ENCODE assay signal across 9 mouse cellular contexts in genomic region chr13:23521703-23522102, GRCm38 (mm10). TPM values are rescaled to one million over a fixed set of nuclear protein-coding genes. Genes with fewer than 3 reads are reported as not detected.
DNase-seq lines count a peak whose midpoint lies in the region; ATAC-seq and TF ChIP-seq lines count a peak whose summit lies in the region.
"Had no signal": no experiment of that assay in that cellular context is flagged by ENCODE, and none has a peak within 500 bp of the region (broad histone marks: within the 10 kb centered on the region; RNA-seq: fewer than 3 reads in every experiment).

No protein-coding gene starts in this region.

- H3K4me2 ChIP-seq in limb, embryonic 13.5 days (replicated peaks): peak overlapping the region; percentile 36
- H3K4me2 ChIP-seq in midbrain, embryonic 15.5 days: peak overlapping the region; percentile 28; the same call in 1 of the 2 replicates
- H3K4me2 ChIP-seq in stomach, embryonic 16.5 days (ENCODE audit: low read depth, low read length): peak overlapping the region; percentile 42

- no peak overlapping the region for H3K4me3 ChIP-seq in kidney, adult 2 months (ENCODE audit: insufficient read depth, low read depth, low read length)
- H3K4me3 ChIP-seq in limb, embryonic 13.5 days: no peak overlapping the region
- H3K4me3 ChIP-seq in midbrain, embryonic 15.5 days: 0 out of 2 replicates have a peak overlapping the region, but pooled peaks have one; percentile 0
- H3K4me3 ChIP-seq in stomach, embryonic 16.5 days (replicated peaks; ENCODE audit: low read length): 0 out of 2 replicates have a peak overlapping the region, but pooled peaks have one; percentile 5

- no peaks in the 10 kb centered on the region for H3K36me3 ChIP-seq in kidney, adult 2 months (ENCODE audit: control insufficient read depth, insufficient read depth, low read length)
- H3K36me3 ChIP-seq in limb, embryonic 13.5 days: no peaks in the 10 kb centered on the region
- H3K36me3 ChIP-seq in midbrain, embryonic 15.5 days (replicated peaks): no peaks in the 10 kb centered on the region
- H3K36me3 ChIP-seq in stomach, embryonic 16.5 days (ENCODE audit: control insufficient read depth, insufficient read depth, low read length): no peaks in the 10 kb centered on the region

- H3K27me3 ChIP-seq in kidney, adult 2 months (replicated peaks; ENCODE audit: control insufficient read depth, insufficient read depth, low read length): no peaks in the 10 kb centered on the region
- no peaks in the 10 kb centered on the region for H3K27me3 ChIP-seq in limb, embryonic 13.5 days
- no peaks in the 10 kb centered on the region for H3K27me3 ChIP-seq in midbrain, embryonic 15.5 days (replicated peaks)
- H3K27me3 ChIP-seq in stomach, embryonic 16.5 days (ENCODE audit: control insufficient read depth, insufficient read depth, low read length): no peaks in the 10 kb centered on the region

- no peaks in the 10 kb centered on the region for H3K9me3 ChIP-seq in limb, embryonic 13.5 days
- H3K9me3 ChIP-seq in midbrain, embryonic 15.5 days: no peaks in the 10 kb centered on the region
- no peaks in the 10 kb centered on the region for H3K9me3 ChIP-seq in stomach, embryonic 16.5 days (replicated peaks; ENCODE audit: control insufficient read depth, low read length)

- no peak; the same call in 1 of the 2 replicates for TF ChIP-seq CTCF in kidney, adult 2 months (conservative IDR thresholded peaks at IDR 0.05; ENCODE audit: insufficient read depth, insufficient read length, low read depth, low read length)

- peak; percentile 83 for DNase-seq in left cerebral cortex, adult 18-20 months (ENCODE audit: low spot score in 2 of 2)
- no peak for DNase-seq in left cerebral cortex, adult 11 months (ENCODE audit: low spot score)
- peak; percentile 86 for DNase-seq in embryo, embryonic 10 days (ENCODE audit: low spot score)
- peak; percentile 57 to 79 for DNase-seq in heart, adult 9 months (ENCODE audit: low spot score in 2 of 2)
- peak; percentile 88 for DNase-seq in kidney, adult 2 months

- H3K27ac ChIP-seq in kidney, adult 2 months (ENCODE audit: insufficient read depth, low read depth, low read length): no peak overlapping the region
- no peak overlapping the region for H3K27ac ChIP-seq in limb, embryonic 13.5 days
- H3K27ac ChIP-seq in midbrain, embryonic 15.5 days: no peak overlapping the region
- H3K27ac ChIP-seq in stomach, embryonic 16.5 days (ENCODE audit: low read length): no peak overlapping the region

- ATAC-seq in limb, embryonic 13.5 days (ENCODE audit: low FRiP score, low read depth): no peak
- no peak for ATAC-seq in midbrain, embryonic 15.5 days (replicated peaks)
- no peak for ATAC-seq in stomach, embryonic 16.5 days (ENCODE audit: insufficient read depth, low FRiP score)

- WGBS in kidney, adult 2 months: 4% methylated on average over 14 of the region's 14 CpGs
- WGBS in limb, embryonic 13.5 days: under 1% methylated on average over 14 of the region's 14 CpGs
- whole genome bisulfite sequencing in midbrain, embryonic 15.5 days: 1% methylated on average over 14 of the region's 14 CpGs
- 1% methylated on average over 14 of the region's 14 CpGs for WGBS in stomach, embryonic 16.5 days

- no peaks in the 10 kb centered on the region; the same call in 1 of the 2 replicates for H3K4me1 ChIP-seq in kidney, adult 2 months (ENCODE audit: control insufficient read depth, insufficient read depth, low read length)
- H3K4me1 ChIP-seq in limb, embryonic 13.5 days: 0 out of 2 replicates have a peak, but pooled peaks cover 4% of the 10 kb centered on the region
- H3K4me1 ChIP-seq in midbrain, embryonic 15.5 days: peaks cover 7% of the 10 kb centered on the region
- H3K4me1 ChIP-seq in stomach, embryonic 16.5 days (ENCODE audit: control insufficient read depth, insufficient read depth, low read length): peaks cover 4% of the 10 kb centered on the region; the same call in 1 of the 2 replicates

- H3K9ac ChIP-seq in limb, embryonic 13.5 days: no peak overlapping the region
- no peak overlapping the region for H3K9ac ChIP-seq in midbrain, embryonic 15.5 days
- no peak overlapping the region for H3K9ac ChIP-seq in stomach, embryonic 16.5 days (ENCODE audit: low read length)

- no peak for TF ChIP-seq POLR2A in kidney, adult 2 months (IDR thresholded peaks at IDR 0.05; ENCODE audit: low read depth, low read length)

RNA-seq across cellular contexts. Expression of gene Hist1h4h, which starts 9.1 kb away (rescaled TPM):
- 100 to 1,000 TPM; 329 to 333 TPM for total RNA-seq in left cerebral cortex, adult 18-20 months (2021)
- polyA plus RNA-seq in kidney, adult 2 months (2012; rRNA removed): 44.7 and 57.5 TPM in 2 replicates
- 4.1 and 8.4 TPM in 2 replicates for polyA plus RNA-seq in limb, embryonic 13.5 days (2015; fragmentation: Nextera tagmentation; extraction: Ambion mirVana)
- 3.3 and 5.1 TPM in 2 replicates for polyA plus RNA-seq in midbrain, embryonic 15.5 days (2015; fragmentation: Nextera tagmentation; extraction: Ambion mirVana)
- 5.7 and 6.3 TPM in 2 replicates for polyA plus RNA-seq in stomach, embryonic 16.5 days (2015; fragmentation: Nextera tagmentation; extraction: Ambion mirVana)

RNA-seq across cellular contexts. Expression of gene Hist1h2af, which starts 12.0 kb away (rescaled TPM):
- total RNA-seq in left cerebral cortex, adult 18-20 months (2021): 1 to 10 TPM; 1.5 to 3.4 TPM
- 4.3 and 8.0 TPM in 2 replicates for polyA plus RNA-seq in kidney, adult 2 months (2012; rRNA removed)
- 9.3 and 10.0 TPM in 2 replicates for polyA plus RNA-seq in limb, embryonic 13.5 days (2015; fragmentation: Nextera tagmentation; extraction: Ambion mirVana)
- polyA plus RNA-seq in midbrain, embryonic 15.5 days (2015; fragmentation: Nextera tagmentation; extraction: Ambion mirVana): 0.69 TPM in 1 of 2 replicates, not detected in the other
- polyA plus RNA-seq in stomach, embryonic 16.5 days (2015; fragmentation: Nextera tagmentation; extraction: Ambion mirVana): 0.74 and 3.1 TPM in 2 replicates
- polyA plus RNA-seq: neural tube, embryonic 14.5 days had no signal

RNA-seq across cellular contexts. Expression of gene Hist1h3g, which starts 13.5 kb away (rescaled TPM):
- total RNA-seq in left cerebral cortex, adult 18-20 months (2021): 1 to 10 TPM; 3.1 to 3.5 TPM
- 0.25 and 0.58 TPM in 2 replicates for polyA plus RNA-seq in kidney, adult 2 months (2012; rRNA removed)
- polyA plus RNA-seq in limb, embryonic 13.5 days (2015; fragmentation: Nextera tagmentation; extraction: Ambion mirVana): 9.8 and 10.9 TPM in 2 replicates
- 2.2 TPM in 1 of 2 replicates, not detected in the other for polyA plus RNA-seq in midbrain, embryonic 15.5 days (2015; fragmentation: Nextera tagmentation; extraction: Ambion mirVana)
- polyA plus RNA-seq in stomach, embryonic 16.5 days (2015; fragmentation: Nextera tagmentation; extraction: Ambion mirVana): 4.7 and 6.1 TPM in 2 replicates

RNA-seq across cellular contexts. Expression of gene Hist1h2bh, which starts 21.5 kb away (rescaled TPM):
- total RNA-seq in left cerebral cortex, adult 18-20 months (2021): under 1 TPM; 0.54 to 0.67 TPM
- polyA plus RNA-seq in kidney, adult 2 months (2012; rRNA removed): 0.27 and 0.36 TPM in 2 replicates
- polyA plus RNA-seq in limb, embryonic 13.5 days (2015; fragmentation: Nextera tagmentation; extraction: Ambion mirVana): 0.74 and 1.0 TPM in 2 replicates
- 0.15 and 0.44 TPM in 2 replicates for polyA plus RNA-seq in midbrain, embryonic 15.5 days (2015; fragmentation: Nextera tagmentation; extraction: Ambion mirVana)
- polyA plus RNA-seq in stomach, embryonic 16.5 days (2015; fragmentation: Nextera tagmentation; extraction: Ambion mirVana): 1.1 and 1.4 TPM in 2 replicates
- polyA plus RNA-seq: neural tube, embryonic 14.5 days had no signal

RNA-seq across cellular contexts. Expression of gene Hist1h3f, which starts 22.1 kb away (rescaled TPM):
- total RNA-seq in left cerebral cortex, adult 18-20 months (2021): 10 to 100 TPM; 16.3 to 17.0 TPM
- polyA plus RNA-seq in kidney, adult 2 months (2012; rRNA removed): 0.74 and 0.87 TPM in 2 replicates
- polyA plus RNA-seq in limb, embryonic 13.5 days (2015; fragmentation: Nextera tagmentation; extraction: Ambion mirVana): 1.5 and 1.7 TPM in 2 replicates
- 0.27 and 0.32 TPM in 2 replicates for polyA plus RNA-seq in midbrain, embryonic 15.5 days (2015; fragmentation: Nextera tagmentation; extraction: Ambion mirVana)
- polyA plus RNA-seq in stomach, embryonic 16.5 days (2015; fragmentation: Nextera tagmentation; extraction: Ambion mirVana): 0.81 and 0.90 TPM in 2 replicates
- polyA plus RNA-seq: neural tube, embryonic 14.5 days had no signal

Comparison
In these comparisons a context has a peak if more than half of its experiments do, and no peak if none do; other contexts are left out.
1. H3K4me3 ChIP-seq: peak in midbrain, embryonic 15.5 days (single experiment) and stomach, embryonic 16.5 days (single experiment); none in kidney, adult 2 months (single experiment) and limb, embryonic 13.5 days (single experiment).
2. Peak in every context shown above with its lines, with median percentiles within 50 percentile points of each other: H3K4me2 ChIP-seq.